Mouse (Mus musculus): ENCODE data around the gene Cyfip1. TPM values are rescaled to one million over a fixed set of nuclear protein-coding genes. Genes with fewer than 3 reads are reported as not detected.

Cyfip1 gene
- polyA plus RNA-seq (2012; rRNA removed), result 42.0 and 59.3 TPM in 2 replicates

GRCm38 (mm10) chr7:55841445-55841844 is at the start of gene Cyfip1:
Gene Cyfip1, plus strand, starts transcription at chr7:55841745.
- 53% methylated on average over 7 of the region's 7 CpGs for WGBS
- no peak for DNase-seq (ENCODE audit: low read depth, low spot score)

DNA sequence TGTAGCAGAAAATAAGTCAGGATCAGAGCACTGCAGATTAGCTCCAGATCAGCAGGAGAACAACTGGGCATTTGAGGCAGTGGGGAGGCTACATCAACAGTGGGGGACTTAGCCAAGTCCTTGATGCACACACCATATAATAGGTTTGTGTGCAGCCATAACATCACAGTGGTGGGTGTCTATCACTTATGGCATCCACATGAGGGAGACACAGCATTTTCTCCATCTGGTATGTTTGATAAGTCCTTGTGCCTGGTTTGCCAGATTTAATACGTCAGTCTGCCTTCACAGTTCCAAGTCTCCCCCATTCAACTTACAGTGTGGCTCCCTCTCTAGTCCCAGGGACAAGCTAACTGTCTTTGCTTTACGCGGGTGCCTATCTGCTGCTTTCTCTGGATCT is 49.3 kb upstream of the Cyfip1 start:
- WGBS, result 79% methylated on average over 3 of the region's 3 CpGs
- no peak for DNase-seq (ENCODE audit: low read depth, low spot score)

DNA sequence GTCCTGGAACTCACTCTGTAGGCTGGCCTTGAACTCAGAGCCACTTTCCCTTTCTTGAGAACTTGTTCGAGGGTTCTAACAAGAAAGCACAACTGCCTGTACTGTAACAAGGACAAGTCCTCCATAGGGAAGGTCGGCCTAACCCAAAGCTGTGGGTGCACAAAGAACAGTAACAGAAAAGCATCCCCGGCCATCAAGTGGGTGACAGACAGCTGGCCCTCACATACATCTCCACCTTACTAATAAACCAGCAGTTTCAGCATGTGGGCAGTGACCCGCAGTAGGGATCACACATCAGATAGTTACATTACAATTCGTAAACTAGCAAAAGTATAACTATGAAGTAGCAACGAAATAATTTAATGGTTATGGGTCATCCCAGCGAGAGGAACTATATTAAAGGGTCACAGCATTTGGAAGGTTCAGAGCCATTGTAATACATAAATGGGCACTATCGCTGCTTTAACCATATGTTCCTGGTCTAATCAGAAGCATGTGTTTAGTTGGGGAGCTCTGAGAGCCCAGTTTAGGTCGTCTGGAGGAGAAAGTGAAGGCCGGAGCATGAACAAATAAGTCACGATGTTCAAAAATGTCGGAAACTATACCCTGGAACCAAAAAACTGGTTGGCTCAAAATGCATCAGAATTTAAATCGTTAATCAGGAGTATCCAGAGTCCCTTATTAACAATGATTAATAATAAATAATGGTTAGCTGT is 48.2 kb upstream of the Cyfip1 start:
- WGBS, result 39% methylated on average over 13 of the region's 13 CpGs
- DNase-seq (ENCODE audit: low read depth, low spot score), result no peak

DNA sequence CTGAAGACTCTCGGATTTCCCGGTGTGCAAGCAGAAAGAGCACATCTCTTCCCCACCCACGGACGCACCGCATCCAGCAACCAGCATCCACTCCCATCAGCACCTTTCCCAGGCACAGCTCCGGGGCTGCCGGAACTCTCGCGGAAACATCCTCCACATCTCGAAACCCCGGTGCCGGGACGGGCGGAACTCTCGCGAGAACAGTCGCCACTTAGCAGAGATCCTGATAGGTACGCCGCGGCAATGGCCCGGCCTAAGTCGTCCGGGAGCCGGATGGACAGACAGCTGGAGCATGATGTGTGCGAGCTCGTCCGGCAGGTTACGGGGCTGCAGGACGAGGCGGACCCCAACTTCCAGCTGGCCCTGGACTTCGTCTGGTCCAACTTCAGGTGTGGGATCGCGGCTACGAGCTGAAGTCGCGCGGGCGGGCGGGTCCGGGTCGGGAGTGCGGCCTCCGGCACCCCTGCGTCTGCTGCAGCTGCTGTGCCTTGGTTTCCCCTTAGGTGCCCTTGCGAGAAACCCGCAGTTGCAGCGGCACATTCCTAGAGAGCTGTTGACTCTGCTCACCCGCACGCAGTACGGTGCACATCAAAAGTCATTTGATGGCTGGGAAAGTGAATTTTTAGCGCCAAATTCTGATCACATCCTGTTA is 47.5 kb upstream of the Cyfip1 start, which contains the start of gene Tubgcp5:
Tubgcp5 (plus strand) TSS at position 203 of the 652 bp plus-strand sequence.
- peak; percentile 78 for DNase-seq (ENCODE audit: low read depth, low spot score)
- under 1% methylated on average over 51 of the region's 51 CpGs for WGBS

DNA sequence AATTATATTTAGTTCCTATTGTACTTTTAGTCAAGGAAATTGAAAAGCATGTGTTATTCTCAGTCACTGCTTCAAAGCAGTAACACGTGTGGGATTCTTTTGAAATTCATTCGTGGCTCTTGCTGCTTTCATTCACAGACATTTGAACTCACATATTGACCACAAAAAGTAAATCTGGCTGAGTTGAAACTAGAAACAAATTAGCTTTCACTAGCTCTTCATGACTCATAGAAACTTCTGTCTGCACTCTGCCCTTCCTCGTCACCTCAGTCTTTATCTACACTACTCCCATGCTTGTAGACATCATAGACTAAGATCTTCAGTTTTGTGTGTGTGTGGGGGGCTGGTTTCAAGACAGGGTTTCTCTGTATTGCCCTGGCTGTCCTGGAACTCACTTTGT is 41.6 kb upstream of the Cyfip1 start:
- DNase-seq (ENCODE audit: low read depth, low spot score), result no peak
- 91% methylated on average over 3 of the region's 3 CpGs for WGBS

DNA sequence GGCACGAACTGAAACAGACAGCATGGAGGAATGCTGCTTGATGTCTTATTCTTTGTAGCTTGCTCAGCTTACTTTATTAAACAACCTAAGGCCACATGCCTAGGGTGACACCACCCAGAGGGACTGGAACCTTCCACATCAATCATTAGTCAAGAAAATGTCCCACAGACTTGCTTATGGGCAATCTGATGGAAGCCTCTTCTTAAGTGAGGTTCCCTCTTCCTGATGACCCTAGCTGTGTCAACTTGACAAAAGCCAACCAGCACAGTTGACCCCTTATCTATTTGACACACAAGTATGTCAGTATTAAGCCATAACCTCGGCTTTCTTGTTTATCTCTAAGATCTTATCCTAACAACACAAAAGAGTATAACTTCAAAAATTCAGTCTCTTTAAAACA is 31.6 kb upstream of the Cyfip1 start:
- no peak for DNase-seq (ENCODE audit: low read depth, low spot score)
- WGBS, result 77% methylated on average over 2 of the region's 2 CpGs

DNA sequence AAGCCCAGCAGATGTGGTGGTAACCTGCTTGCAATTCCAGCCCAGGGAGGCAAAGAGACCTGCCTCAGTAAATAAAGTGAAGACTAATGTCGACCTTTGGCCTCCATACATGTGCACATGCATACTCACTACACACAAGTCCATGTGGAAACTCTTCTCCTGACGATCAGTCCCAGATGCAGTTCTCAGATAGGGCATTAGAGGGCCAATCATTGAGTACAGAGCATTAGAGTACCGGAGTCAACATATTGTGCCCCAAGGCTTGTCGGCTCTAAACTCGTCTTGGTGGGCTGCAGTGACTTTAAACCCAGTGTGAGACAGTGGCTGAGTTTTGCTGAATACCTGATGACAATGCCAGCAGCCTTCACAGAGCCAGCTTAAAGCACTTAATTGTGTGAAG is 17.1 kb upstream of the Cyfip1 start:
- no peak for DNase-seq (ENCODE audit: low read depth, low spot score)
- WGBS, result 78% methylated on average over 5 of the region's 5 CpGs

GRCm38 (mm10) chr7:55827551-55827950 is 14.0 kb upstream of the Cyfip1 start:
- 89% methylated on average over 9 of the region's 9 CpGs for WGBS
- no peak for DNase-seq (ENCODE audit: low read depth, low spot score)

GRCm38 (mm10) chr7:55836877-55837276 is 4.7 kb upstream of the Cyfip1 start:
- 72% methylated on average over 4 of the region's 4 CpGs for WGBS
- no peak for DNase-seq (ENCODE audit: low read depth, low spot score)

GRCm38 (mm10) chr7:55841977-55842503 is 495 bp downstream of the Cyfip1 start:
- DNase-seq (ENCODE audit: low read depth, low spot score), result peak; percentile 86
- WGBS, result under 1% methylated on average over 45 of the region's 47 CpGs

- under 1% methylated on average over 40 of the region's 40 CpGs for WGBS
- DNase-seq (ENCODE audit: low read depth, low spot score), result no peak
These were observed 1.1 kb downstream of the Cyfip1 start for GRCm38 (mm10) chr7:55842504-55843152.

GRCm38 (mm10) chr7:55846606-55847312 is 5.2 kb downstream of the Cyfip1 start:
- no peak for DNase-seq (ENCODE audit: low read depth, low spot score)
- WGBS, result 50% methylated on average over 9 of the region's 9 CpGs

- WGBS, result 72% methylated on average over 14 of the region's 14 CpGs
- DNase-seq (ENCODE audit: low read depth, low spot score), result no peak
These were observed 8.5 kb downstream of the Cyfip1 start for GRCm38 (mm10) chr7:55849948-55850571.

GRCm38 (mm10) chr7:55852787-55853186 is 11.2 kb downstream of the Cyfip1 start:
- 72% methylated on average over 3 of the region's 3 CpGs for WGBS
- no peak for DNase-seq (ENCODE audit: low read depth, low spot score)

DNA sequence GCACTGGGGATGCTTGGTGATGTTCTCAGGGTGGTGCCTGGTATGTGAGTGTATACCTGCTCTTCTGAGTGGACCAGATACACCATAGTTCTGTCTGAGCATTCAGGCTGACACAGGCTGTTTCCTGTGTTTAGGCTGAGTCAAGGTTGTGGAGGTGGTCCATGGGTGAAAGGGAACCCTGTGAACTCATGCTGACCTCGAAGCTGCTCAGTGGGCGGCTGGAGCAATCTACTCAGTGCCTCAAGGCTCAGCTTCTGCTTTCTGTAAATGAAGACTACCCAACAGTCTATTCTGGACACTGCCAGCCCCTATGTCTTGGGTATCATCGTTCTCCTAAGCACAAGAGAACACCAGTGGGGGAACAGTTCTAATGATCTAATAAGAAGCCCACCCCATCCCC is 14.1 kb downstream of the Cyfip1 start:
- WGBS, result 82% methylated on average over 3 of the region's 3 CpGs
- DNase-seq (ENCODE audit: low read depth, low spot score), result no peak

- WGBS, result 98% methylated on average over 4 of the region's 4 CpGs
- no peak for DNase-seq (ENCODE audit: low read depth, low spot score)
These were observed 15.2 kb downstream of the Cyfip1 start for GRCm38 (mm10) chr7:55856741-55857140.

DNA sequence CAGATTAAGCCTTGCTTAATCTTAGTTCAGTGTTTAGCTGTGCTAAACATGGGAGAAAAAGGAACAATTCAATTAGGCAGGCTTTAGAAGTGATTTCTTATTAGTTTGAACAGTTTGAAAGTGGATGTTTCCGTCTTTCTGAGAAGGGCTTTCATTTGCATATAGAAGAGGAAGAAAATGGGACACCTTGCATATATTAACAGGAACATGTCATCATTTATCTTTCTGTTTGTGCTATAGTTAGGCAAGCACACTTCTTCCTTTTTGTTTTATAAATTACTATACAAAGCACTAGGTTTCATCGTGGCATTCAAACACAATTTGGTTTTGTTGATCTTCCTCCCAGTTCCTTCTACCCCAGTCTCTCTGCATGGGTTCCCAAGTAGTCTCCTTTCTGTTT is 16.2 kb downstream of the Cyfip1 start:
- 59% methylated on average over 2 of the region's 2 CpGs for WGBS

DNA sequence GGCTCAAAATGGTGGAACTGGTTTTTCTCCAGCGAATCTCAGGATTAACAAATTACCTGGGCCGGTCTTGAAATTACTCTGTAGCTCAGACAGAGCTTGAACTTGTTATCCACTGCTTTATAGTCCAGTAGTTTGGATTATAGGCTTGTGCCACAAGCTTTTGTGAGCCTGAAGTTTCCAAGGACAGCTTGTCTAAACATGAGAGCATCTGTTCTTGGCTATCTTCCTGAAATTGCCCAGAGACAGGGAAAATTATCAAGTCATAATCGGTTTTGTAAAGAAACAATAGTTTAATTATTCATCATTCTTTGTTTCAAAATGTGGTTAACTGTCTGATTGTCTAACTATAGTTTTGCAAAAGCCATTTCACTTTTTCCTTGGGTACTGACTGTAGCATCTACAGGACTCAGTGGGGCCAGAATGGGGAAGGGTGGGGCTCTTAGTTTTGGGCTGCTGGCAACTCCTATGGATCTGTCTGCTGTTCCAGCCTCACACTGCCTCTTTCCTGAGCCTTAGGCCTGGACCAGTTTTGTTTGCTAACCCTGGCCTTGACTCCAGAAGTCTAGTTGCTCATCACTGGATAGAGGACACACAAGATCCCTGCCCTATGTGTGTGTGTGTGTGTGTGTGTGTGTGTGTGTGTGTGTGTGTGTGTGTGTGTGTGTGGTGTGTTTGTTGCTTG is 17.4 kb downstream of the Cyfip1 start:
- DNase-seq (ENCODE audit: low read depth, low spot score), result no peak
- 59% methylated on average over 3 of the region's 3 CpGs for WGBS

More for the DNA sequence above, 16.2 kb downstream of the Cyfip1 start:
- DNase-seq (ENCODE audit: low read depth, low spot score), result no peak

GRCm38 (mm10) chr7:55859518-55859872 is 17.9 kb downstream of the Cyfip1 start:
- DNase-seq (ENCODE audit: low read depth, low spot score), result no peak
- 78% methylated on average over 2 of the region's 2 CpGs for WGBS

Measured in large intestine, adult 2 months (tissue).